Mouse (Mus musculus): ENCODE results near the gene Cfh. TPM values are rescaled to one million over a fixed set of nuclear protein-coding genes. Genes with fewer than 3 reads are reported as not detected.

Cfh gene
- polyA plus RNA-seq, 1 experiment from 2014 or later = 6.1 TPM

GRCm38 (mm10) chr1:140158970-140159369 lies 24.6 kb downstream of the Cfh start:
- Histone ChIP-seq H3K36me3 (ENCODE audit: control insufficient read depth, insufficient read depth, low read length) (no peaks in the 10 kb centered on the region), H3K27me3 (ENCODE audit: control insufficient read depth, insufficient read depth, low read length) (no peaks in the 10 kb centered on the region), H3K27ac (ENCODE audit: low read depth, low read length) (no peak overlapping the region), H3K4me2 (no peak overlapping the region), H3K4me1 (ENCODE audit: control insufficient read depth, insufficient read depth, low read length) (no peaks in the 10 kb centered on the region), H3K4me3 (ENCODE audit: low read depth, low read length) (no peak overlapping the region), H3K9me3 (ENCODE audit: control insufficient read depth, low read length) (no peaks in the 10 kb centered on the region), H3K9ac (ENCODE audit: low read length) (no peak overlapping the region)
- 76% methylated on average over 2 of the region's 3 CpGs for WGBS
- no peak for DNase-seq (ENCODE audit: low spot score, missing footprints)
- ATAC-seq (ENCODE audit: low FRiP score) = no peak

DNA sequence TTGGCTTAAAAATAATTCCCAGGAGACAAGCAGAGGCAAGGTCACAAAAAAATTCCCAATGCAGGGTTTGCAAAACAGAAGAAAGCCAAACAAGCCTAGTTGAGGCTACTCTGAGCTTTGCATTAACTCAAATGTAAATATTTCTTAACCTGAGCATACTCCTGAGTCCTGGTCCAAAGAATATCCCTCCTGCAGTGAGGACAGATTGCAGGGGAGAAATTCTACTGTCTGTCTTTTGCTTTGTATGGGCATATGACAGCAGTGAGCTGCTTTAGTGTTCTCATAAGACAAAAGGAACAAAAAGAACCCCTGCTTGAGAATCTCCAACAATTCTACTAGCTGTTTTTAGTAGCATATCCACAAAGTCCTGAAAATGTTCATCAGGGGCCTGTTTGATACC lies 114.1 kb downstream of the Cfh start:
- H3K36me3 ChIP-seq (ENCODE audit: control insufficient read depth, insufficient read depth, low read length) = no peaks in the 10 kb centered on the region
- no peak for DNase-seq (ENCODE audit: low spot score, missing footprints)
- no peaks in the 10 kb centered on the region for H3K9me3 ChIP-seq (ENCODE audit: control insufficient read depth, low read length)
- H3K4me2 ChIP-seq = no peak overlapping the region
- H3K27ac ChIP-seq (ENCODE audit: low read depth, low read length) = no peak overlapping the region
- no peak overlapping the region for H3K4me3 ChIP-seq (ENCODE audit: low read depth, low read length)
- ATAC-seq (ENCODE audit: low FRiP score) = no peak
- H3K4me1 ChIP-seq (ENCODE audit: control insufficient read depth, insufficient read depth, low read length) = no peaks in the 10 kb centered on the region
- no peaks in the 10 kb centered on the region for H3K27me3 ChIP-seq (ENCODE audit: control insufficient read depth, insufficient read depth, low read length)
- H3K9ac ChIP-seq (ENCODE audit: low read length) = no peak overlapping the region

Other genes with a start within 250 kb of the Cfh start
- gene Kcnt2, start 62.4 kb upstream of the Cfh start, polyA plus RNA-seq (2014; fragmentation: Nextera tagmentation; extraction: Ambion mirVana) = 1.1 and 2.1 TPM in 2 replicates